Mouse (Mus musculus): ENCODE measurements around the gene Dis3l2.

DNA sequence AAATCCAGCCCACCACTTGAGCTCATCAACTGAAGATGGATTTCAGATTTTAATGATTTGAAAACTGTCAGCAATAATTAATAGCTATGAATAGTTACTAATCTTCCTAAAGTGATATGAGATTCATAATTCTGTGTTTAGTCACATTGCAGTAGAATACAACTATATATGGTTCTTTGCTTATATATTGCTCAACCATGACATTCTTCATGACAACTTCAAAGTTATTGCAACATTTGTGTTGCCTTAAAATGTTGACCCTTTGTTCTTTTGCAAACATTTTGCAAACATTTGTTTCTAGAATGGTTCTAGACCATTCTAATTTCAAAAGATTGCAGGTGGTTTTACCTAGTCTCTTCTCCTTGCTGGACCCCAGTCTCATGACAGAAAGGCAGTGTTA lies 175.1 kb downstream of the Dis3l2 start:
- TF ChIP-seq EP300 (IDR thresholded peaks at IDR 0.05; ENCODE audit: low read depth) (no peak), CTCF (IDR thresholded peaks at IDR 0.05; ENCODE audit: low read depth) (no peak)
